Mouse (Mus musculus) adipocyte (in vitro differentiated cells): ENCODE data around the gene Cxcr6.

Experiments
- DNase-seq: peaks from one replicate; pipeline ENCODE4 v3.0.0-alpha.2; 2016; ENCODE audit warnings: low spot score

Gene Cxcr6

GRCm38 (mm10) chr9:123818601-123819000, 12.3 kb downstream of the Cxcr6 start:
- no peak for DNase-seq

DNA sequence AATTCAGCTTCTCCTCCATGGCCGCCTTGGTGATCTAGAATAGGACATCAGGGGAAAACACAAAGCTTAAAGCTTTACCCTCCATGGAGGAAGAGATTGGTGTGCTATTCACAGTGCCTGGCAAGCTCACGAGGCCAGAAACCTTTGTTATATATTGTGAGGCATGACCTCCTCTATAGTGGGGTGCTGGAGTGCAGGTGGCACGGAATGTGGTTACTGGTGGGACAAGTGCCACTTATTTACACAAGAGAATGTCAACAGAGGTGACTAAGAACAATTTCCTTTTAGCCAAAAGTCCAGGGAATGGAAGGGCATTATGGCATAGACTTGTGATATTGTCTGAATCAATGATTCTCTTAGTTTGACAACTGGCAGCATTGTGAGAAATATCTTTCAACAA, 20.4 kb downstream of the Cxcr6 start:
- DNase-seq, result no peak

DNA sequence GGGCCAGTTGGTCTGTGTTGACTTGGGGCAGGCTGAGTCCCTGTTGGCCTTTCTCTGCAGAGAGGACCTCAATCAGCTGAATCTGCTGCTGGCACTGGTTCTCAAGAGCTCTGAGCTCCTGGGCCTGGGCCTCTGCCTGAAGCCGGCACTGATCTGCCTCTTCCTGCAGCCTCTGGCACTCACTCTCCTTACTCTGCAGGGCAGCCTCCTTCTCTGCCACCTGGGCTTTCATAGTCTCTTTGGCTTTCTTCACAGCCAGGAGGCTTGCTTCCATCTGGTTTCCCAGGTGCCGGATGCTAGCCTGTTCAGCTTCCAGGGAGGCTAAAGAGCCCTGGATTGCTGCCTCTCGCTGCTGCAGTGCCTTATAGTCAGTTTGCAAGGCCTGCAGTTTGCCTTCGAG, 22.6 kb downstream of the Cxcr6 start:
- DNase-seq, result no peak

GRCm38 (mm10) chr9:123835851-123836250, 29.6 kb downstream of the Cxcr6 start:
- no peak for DNase-seq

- no peak for DNase-seq
Measured at GRCm38 (mm10) chr9:123840243-123840642, 34.0 kb downstream of the Cxcr6 start.

GRCm38 (mm10) chr9:123844468-123844867, 38.2 kb downstream of the Cxcr6 start:
- no peak for DNase-seq

GRCm38 (mm10) chr9:123845120-123845519, 38.8 kb downstream of the Cxcr6 start:
- peak; percentile 41 for DNase-seq

DNA sequence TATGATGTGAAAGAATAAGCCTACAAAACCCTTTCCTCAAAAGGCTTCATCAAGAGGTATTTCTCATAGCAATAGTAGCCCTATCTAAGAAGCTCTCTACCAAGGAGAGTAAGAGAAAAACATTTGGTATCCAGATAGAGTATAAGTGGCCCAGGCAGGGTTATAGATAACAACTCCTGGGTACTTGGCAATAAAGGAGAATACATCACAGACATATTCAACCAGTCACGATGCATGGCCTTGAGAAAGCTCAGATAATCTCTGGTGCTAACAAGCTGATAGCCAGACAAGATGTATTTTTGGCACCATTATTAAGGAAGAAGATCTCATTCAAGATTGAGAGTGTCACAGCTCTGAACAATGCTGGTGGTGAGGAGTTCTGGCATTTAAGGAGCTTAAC, 40.2 kb downstream of the Cxcr6 start:
- DNase-seq, result no peak

DNA sequence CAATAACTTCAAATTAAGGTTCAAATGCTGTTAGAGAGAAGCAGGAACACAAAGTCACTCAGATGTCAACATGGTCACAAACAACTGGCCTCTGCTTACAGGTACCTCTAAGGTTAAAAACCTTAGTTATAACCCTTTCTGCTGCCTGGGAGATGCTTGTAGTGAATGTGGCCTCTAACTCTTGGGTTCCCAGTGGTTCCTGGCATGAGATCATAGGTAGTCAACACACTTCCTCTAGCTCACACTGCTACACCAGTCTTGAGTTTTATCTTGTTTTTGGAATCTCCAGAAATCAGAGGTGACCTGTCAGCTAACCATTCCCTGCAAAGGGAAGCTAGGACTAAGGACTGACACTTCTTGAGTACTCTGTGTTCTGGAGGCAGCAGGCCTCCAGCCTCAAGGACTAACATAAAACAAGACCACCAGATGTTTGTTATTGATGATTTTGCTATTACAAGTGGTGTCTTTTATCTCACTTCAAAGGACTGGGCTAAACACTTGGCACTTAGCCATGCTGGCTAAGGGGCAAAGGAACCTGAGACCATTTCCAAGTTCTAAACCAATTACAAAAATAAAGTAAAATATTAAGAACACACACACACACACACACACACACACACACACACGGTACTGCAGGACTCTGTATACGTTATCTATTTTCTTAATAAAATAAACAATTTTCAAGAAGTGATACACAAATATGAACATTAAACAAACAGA, 43.9 kb downstream of the Cxcr6 start:
- no peak for DNase-seq

- DNase-seq, result peak; percentile 87
Measured at GRCm38 (mm10) chr9:123850705-123851061, 44.4 kb downstream of the Cxcr6 start.

DNA sequence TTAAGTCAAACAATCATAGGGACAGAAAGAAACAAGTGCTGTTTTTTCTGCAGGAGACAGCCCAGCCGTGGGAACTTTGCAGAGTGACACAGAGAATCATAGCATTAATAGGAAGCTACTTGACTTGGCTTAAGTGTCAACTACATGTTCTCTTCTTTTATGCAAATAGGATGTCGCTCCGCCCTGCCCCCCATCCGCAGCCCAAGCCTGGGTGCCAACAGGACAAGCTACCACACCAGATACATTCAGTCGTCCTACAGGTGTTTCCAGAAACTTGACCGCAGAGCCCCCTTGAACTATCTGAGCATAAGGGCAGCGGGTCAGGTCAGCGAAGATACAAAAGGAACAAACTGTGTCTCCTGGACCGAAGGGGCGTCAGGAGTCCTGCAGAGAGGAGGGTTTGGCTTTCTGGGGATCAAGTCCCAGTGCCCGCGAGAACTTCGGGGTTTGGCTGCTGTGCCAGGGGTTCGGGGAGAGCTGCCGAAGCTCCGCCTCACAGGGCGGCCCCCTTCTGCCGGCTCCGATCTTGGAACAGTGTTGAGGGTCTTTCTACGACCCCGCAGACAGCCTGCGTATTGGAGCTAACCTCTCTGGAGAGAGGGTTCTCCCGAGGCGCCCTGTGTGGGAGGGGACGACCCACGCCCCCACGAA, 44.9 kb downstream of the Cxcr6 start:
- DNase-seq, result peak; percentile 75

- peak; percentile 98 for DNase-seq
Measured at GRCm38 (mm10) chr9:123851713-123852448, 45.6 kb downstream of the Cxcr6 start, which contains the start of gene Fyco1. Fyco1 (minus strand) TSS chr9:123851899.

DNA sequence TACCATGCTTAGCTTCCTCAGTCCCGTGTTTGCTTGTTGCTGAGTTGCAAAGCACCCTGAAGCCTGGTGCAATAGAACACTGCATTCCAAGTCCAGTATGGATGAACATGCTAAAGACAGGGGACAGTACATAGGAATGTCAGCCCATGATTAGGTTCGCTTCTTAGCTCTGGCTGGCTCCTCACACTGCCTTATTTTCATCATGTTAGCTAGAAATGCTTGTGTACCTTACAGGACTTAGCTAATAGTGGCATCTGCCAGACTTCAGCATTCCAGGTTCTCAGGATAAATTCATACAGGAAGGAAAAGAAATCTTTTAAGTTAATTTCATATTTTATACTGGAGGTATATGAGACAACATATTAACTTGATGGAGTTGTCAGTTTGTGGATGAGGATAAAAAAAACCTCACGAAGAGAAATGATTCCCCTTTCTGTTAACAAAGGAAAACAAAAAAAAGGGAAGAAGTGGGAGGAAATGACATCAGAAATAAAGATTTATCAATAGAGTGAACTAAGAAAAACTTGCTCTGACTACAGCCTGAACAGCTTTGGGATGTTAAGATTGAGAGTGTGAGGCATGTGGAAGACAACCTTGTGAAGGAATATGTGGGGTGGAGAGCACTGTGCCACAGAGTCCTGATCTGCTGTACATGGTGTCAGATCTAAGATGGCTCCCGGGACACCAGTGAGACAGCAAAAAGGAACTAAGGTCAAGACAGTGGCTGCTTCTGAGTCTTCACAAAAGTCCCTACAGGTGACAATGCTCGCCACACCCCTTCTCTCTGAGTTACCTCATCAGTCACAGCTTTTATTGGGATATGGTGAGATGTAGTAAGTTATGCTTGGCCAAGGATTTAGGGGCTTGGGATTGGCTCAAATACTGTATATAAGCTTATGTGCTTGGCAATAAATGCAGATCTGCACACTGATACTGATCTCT, 46.4 kb downstream of the Cxcr6 start:
- DNase-seq, result no peak

- DNase-seq, result no peak
Measured at GRCm38 (mm10) chr9:123856836-123857235, 50.6 kb downstream of the Cxcr6 start.
